Mouse (Mus musculus): ENCODE measurements around the gene Dhx33. TPM values are rescaled to one million over a fixed set of nuclear protein-coding genes. Genes with fewer than 3 reads are reported as not detected.

Gene Dhx33
- total and polyA plus RNA-seq, 3 experiments, result 8.5 to 12.9 (median 10.2) TPM

DNA sequence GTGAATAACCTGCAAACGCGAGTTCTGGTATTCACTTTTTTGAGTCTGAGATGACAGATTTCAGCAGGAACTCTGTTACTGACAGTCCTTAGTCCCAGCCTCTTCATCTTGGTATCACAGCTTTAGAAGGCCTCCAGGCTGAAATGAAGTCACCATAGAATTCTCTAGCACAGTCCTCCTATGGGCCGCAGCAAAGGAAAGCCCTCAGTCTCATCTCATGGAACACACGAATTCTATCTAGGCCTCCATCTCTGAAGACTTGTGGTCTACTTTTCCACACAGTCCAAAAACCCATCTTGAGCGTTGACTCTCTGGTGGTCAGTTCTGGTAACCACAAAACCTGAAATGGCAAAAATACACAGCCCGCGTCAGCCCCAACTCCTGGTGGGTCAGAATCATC is 27.8 kb upstream of the Dhx33 start:
- Histone ChIP-seq H3K36me3 (ENCODE audit: control insufficient read depth, insufficient read depth, low read length) (no peaks in the 10 kb centered on the region), H3K4me1 (ENCODE audit: control insufficient read depth, insufficient read depth, low read length) (no peaks in the 10 kb centered on the region), H3K79me2 (replicated peaks; ENCODE audit: control insufficient read depth, insufficient read depth, low read length) (no peaks in the 10 kb centered on the region), H3K4me3 (no peak overlapping the region), H3K27ac (no peak overlapping the region), H3K27me3 (ENCODE audit: control insufficient read depth, insufficient read depth, low read length) (no peaks in the 10 kb centered on the region), H3K9ac (ENCODE audit: low read depth, low read length) (no peak overlapping the region)
- TF ChIP-seq POLR2A (IDR thresholded peaks at IDR 0.05; ENCODE audit: insufficient read depth, low read depth, low read length), result no peak
- TF ChIP-seq EP300 (IDR thresholded peaks at IDR 0.05; ENCODE audit: insufficient read depth, low read depth, low read length), result no peak
- no peak for TF ChIP-seq CTCF (IDR thresholded peaks at IDR 0.05)
- no peak for DNase-seq
- intact Hi-C loops (cut with DNase I), result no loop called here
- 75% methylated on average over 7 of the region's 7 CpGs for WGBS

DNA sequence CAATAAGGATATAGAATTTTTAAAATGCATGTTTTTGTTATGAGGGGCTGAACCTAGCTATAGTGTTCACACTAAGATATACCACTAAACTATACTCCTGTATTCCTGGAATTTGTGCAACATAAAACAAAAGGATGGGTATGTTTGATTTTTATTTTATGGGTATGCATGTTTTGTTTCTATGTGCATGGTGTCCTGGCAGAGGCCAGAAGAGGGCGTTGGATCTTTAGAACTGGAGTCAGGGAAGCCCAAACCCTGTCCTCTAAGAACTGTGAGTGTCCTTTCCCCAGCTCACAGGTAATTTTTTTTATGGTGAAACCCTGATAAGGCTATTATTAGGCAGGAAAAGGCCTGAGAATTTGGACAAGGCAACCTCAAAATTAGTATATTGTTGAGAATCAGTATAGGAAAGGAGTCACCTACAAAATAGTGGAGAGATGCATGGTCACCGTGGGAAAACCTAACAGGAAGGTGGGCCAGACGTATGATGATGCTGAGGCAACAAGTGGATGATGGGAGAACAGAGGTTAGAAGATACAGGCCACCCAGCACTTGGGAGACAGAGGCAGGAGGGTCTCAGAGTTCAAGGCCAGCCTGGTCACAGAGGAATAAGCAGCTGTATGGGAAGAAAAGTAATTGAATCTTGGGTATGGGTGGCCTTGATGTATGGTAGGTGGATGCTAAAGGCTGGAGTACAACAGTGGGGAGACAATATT is 25.3 kb upstream of the Dhx33 start:
- TF ChIP-seq CTCF (IDR thresholded peaks at IDR 0.05) (peak; percentile 29; the same call in 1 of the 2 replicates), POLR2A (IDR thresholded peaks at IDR 0.05; ENCODE audit: insufficient read depth, low read depth, low read length) (no peak)
- Histone ChIP-seq H3K9ac (ENCODE audit: low read depth, low read length) (no peak overlapping the region), H3K27me3 (ENCODE audit: control insufficient read depth, insufficient read depth, low read length) (no peaks in the 10 kb centered on the region), H3K4me1 (ENCODE audit: control insufficient read depth, insufficient read depth, low read length) (no peaks in the 10 kb centered on the region), H3K79me2 (replicated peaks; ENCODE audit: control insufficient read depth, insufficient read depth, low read length) (no peaks in the 10 kb centered on the region), H3K4me3 (no peak overlapping the region), H3K27ac (no peak overlapping the region), H3K36me3 (ENCODE audit: control insufficient read depth, insufficient read depth, low read length) (peaks cover 2% of the 10 kb centered on the region)
- no peak for DNase-seq
- 73% methylated on average over 3 of the region's 3 CpGs for WGBS
- intact Hi-C loops (cut with DNase I), result loop anchor here (10.0 kb wide), 1 partner anchor 115 kb away; the partner anchor contains the start of gene Nlrp1a

DNA sequence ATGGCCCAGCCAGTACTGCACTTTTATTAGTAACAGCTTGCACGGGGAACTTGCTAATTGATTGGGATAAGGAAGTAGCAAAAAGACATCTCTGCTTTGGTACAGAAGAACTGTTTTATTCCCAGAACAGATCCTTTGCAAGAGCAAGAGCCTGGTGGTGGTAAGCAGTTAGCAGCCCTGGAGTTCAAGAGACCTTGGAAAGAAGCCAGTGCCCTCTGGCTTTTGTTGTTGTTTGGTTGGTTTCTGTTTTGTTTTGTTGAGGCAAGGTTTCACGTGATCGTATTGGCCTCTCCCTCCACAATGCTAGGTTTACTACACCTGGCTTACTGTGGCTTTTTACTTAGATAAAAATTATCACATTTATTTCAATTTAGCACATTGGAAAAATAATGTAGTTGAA is 24.0 kb upstream of the Dhx33 start:
- no peaks in the 10 kb centered on the region for H3K79me2 ChIP-seq (replicated peaks; ENCODE audit: control insufficient read depth, insufficient read depth, low read length)
- H3K4me3 ChIP-seq, result no peak overlapping the region
- 76% methylated on average over 3 of the region's 3 CpGs for WGBS
- TF ChIP-seq POLR2A (IDR thresholded peaks at IDR 0.05; ENCODE audit: insufficient read depth, low read depth, low read length) (no peak), EP300 (IDR thresholded peaks at IDR 0.05; ENCODE audit: insufficient read depth, low read depth, low read length) (no peak), CTCF (IDR thresholded peaks at IDR 0.05) (no peak)
- H3K9ac ChIP-seq (ENCODE audit: low read depth, low read length), result no peak overlapping the region
- no peak for DNase-seq
- H3K36me3 ChIP-seq (ENCODE audit: control insufficient read depth, insufficient read depth, low read length), result peaks cover 2% of the 10 kb centered on the region
- intact Hi-C loops (cut with DNase I), result loop anchor here (10.0 kb wide), 1 partner anchor 117 kb away; the partner anchor contains the start of gene Nlrp1a
- no peak overlapping the region for H3K27ac ChIP-seq
- no peaks in the 10 kb centered on the region for H3K4me1 ChIP-seq (ENCODE audit: control insufficient read depth, insufficient read depth, low read length)
- H3K27me3 ChIP-seq (ENCODE audit: control insufficient read depth, insufficient read depth, low read length), result no peaks in the 10 kb centered on the region

GRCm38 (mm10) chr11:71019201-71020068 is 15.2 kb upstream of the Dhx33 start, which contains the start of the genes Mis12 and Derl2:
Gene Mis12 (plus strand): TSS chr11:71019611.
Gene Derl2 (minus strand): TSS chr11:71019841.
- peak within 1 kb of the TSS; percentile 94 for H3K9ac ChIP-seq (ENCODE audit: low read depth, low read length)
- DNase-seq, result peak; percentile 96 to 99
- H3K4me1 ChIP-seq (ENCODE audit: control insufficient read depth, insufficient read depth, low read length), result peaks cover 3% of the 10 kb centered on the region
- H3K27me3 ChIP-seq (ENCODE audit: control insufficient read depth, insufficient read depth, low read length), result no peaks in the 10 kb centered on the region
- TF ChIP-seq CTCF (IDR thresholded peaks at IDR 0.05) (no peak), EP300 (IDR thresholded peaks at IDR 0.05; ENCODE audit: insufficient read depth, low read depth, low read length) (0 out of 2 replicates have a peak, but pooled peaks have one; percentile 32), POLR2A (IDR thresholded peaks at IDR 0.05; ENCODE audit: insufficient read depth, low read depth, low read length) (peak; percentile 70; the same call in 1 of the 2 replicates)
- peaks cover 14% of the 10 kb centered on the region for H3K36me3 ChIP-seq (ENCODE audit: control insufficient read depth, insufficient read depth, low read length)
- WGBS, result under 1% methylated on average over 71 of the region's 71 CpGs
- peak within 1 kb of the TSS; percentile 82 for H3K4me3 ChIP-seq
- intact Hi-C loops (cut with DNase I), result loop anchor here (1.0 to 10.0 kb wide), 3 partner anchors 15 to 125 kb away; partner anchors contain the start of genes Dhx33, Nlrp1a and Rpain
- peak within 1 kb of the TSS; percentile 94 for H3K27ac ChIP-seq
- no peaks in the 10 kb centered on the region; the same call in 1 of the 2 replicates for H3K79me2 ChIP-seq (replicated peaks; ENCODE audit: control insufficient read depth, insufficient read depth, low read length)

DNA sequence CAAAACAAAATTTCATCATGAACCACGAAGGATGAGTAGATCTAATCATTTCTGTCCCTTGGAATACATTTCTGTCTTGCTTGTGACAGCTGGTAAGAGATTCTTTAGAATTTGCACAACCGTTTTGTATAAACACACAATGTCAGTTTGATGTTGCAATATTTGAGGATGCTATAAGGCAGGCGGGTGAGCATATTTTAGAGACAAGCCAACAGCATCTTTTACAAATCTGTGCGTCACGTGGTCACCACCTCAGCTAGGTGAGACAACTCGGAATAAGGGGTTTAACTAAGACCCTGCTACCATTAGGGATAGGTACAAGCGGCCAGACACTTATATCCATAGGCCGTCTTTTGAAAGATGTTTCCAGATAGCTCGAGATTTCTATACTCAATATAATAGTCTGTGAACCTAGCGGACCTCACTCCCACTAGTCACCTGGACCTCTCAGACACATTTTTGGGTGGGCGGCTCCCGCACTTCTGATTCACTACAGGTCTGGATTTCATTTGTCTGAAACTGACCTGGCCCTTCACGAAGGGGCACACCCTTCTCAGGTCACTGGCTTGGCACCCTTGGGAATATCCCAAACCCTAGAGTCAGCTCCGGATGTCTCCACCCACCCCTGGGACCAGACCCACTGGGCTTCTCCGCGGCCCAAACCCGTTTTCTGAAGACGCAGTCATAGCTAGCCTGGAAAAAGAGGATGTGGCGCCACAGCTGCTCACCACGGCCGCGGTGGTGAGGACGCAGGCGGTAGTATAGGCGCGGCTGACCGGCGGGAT is 14.4 kb upstream of the Dhx33 start:
- Histone ChIP-seq H3K9ac (ENCODE audit: low read depth, low read length) (peak overlapping the region; percentile 94), H3K36me3 (ENCODE audit: control insufficient read depth, insufficient read depth, low read length) (peaks cover 14% of the 10 kb centered on the region), H3K27ac (peak overlapping the region; percentile 94), H3K4me3 (peak overlapping the region; percentile 82), H3K4me1 (ENCODE audit: control insufficient read depth, insufficient read depth, low read length) (peaks cover 3% of the 10 kb centered on the region), H3K79me2 (replicated peaks; ENCODE audit: control insufficient read depth, insufficient read depth, low read length) (no peaks in the 10 kb centered on the region; the same call in 1 of the 2 replicates), H3K27me3 (ENCODE audit: control insufficient read depth, insufficient read depth, low read length) (no peaks in the 10 kb centered on the region)
- DNase-seq, result no peak
- intact Hi-C loops (cut with DNase I), result loop anchor here (1.0 kb wide), 2 partner anchors 14 to 48 kb away; partner anchors contain the start of genes Dhx33 and Rpain
- TF ChIP-seq CTCF (IDR thresholded peaks at IDR 0.05) (no peak), EP300 (IDR thresholded peaks at IDR 0.05; ENCODE audit: insufficient read depth, low read depth, low read length) (no peak; the same call in 1 of the 2 replicates)
- 4% methylated on average over 28 of the region's 28 CpGs for WGBS

Data from heart, adult 2 months (tissue).